Mouse (Mus musculus) spleen, postnatal 36 days (tissue): ENCODE measurements at regions not wholly inside any gene's neighbourhood (a gene's known extent, or its start where the extent isn't known, plus 50 kb on each side); places are given as distances from the start of the nearest gene placed in this dataset.

Source experiments
- DNase-seq, 2 experiments: peaks; one replicate each; pipeline ENCODE4 v3.0.0; 2022; ENCODE audit warnings: low spot score in 2 of 2, mixed read lengths in 1 of 2

DNA sequence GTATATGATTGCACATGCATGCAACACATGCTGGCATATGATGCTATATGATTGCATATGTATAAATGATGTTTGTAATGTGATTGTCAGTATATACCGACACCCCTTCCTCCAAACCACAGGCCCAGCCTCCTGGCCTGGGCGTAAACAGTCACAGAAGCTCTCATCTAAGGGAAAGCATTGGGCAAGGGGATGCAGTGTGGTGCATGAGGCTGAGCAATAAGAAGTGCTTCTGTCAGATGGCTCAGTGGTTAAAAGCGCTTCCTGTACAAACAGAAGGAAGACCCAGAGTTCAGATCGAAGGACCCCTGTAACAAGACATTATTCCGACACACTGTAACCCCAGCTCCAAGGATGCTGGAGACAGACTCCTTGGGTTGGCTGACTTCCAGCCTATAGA is 175.0 kb upstream of the Prok2 start:
- DNase-seq: no peak

DNA sequence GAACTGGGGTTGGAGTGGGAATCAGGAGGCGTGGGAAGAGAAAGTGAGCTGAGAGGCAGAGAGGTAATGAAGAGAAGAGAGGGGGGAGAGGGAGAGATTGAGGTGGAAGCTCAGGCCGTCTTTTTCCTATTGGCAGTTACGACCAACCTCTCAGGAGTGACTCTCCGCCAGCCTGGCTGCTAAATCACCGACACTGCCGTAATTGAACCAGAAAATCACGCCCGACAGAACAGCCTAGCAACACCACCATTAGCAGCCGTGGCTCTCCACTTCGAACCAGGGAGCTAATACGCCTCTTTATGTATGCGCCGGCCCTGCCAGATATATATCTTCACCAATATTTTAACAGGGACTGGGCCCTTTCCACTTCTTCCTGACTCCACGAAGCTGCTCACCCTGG is 173.5 kb upstream of the Prok2 start:
- no peak for DNase-seq

DNA sequence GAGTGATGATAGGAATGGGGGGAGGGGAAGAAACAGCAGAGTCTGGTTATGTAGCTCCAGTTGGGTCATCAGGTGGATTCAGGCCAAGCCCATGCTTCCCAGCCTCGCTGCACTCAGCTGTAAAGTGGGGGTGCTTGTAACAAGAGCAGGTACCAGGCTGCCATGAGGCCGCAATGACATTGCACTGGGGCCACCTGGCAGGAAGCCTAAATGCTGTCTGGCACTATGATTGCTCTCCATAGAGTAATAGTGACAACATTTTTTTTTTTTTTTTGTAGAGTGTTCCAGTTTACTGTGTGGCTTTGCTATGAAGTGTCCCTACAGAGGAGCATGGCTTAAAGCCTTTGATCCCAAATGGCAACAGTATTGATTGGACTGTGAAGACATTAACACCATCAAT is 171.9 kb upstream of the Prok2 start:
- DNase-seq: no peak

DNA sequence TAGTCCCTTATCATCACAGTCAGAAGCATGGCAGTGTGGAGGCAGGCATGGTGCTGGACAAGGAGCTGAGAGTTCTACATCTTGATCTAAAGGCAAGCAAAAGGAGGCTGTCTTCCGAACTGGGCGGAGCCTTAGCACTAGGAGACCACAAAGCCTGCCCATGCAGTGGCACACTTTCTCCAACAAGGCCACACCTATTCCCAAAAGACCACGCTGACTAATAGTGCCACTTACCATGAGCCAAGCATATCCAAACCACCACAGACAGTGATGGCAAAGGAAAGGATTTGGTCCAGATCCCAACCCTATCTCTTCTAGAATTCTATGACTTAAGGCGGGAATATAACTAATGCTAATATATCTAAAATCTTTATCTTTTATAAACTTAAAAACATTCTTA is 169.4 kb upstream of the Prok2 start:
- no peak for DNase-seq

DNA sequence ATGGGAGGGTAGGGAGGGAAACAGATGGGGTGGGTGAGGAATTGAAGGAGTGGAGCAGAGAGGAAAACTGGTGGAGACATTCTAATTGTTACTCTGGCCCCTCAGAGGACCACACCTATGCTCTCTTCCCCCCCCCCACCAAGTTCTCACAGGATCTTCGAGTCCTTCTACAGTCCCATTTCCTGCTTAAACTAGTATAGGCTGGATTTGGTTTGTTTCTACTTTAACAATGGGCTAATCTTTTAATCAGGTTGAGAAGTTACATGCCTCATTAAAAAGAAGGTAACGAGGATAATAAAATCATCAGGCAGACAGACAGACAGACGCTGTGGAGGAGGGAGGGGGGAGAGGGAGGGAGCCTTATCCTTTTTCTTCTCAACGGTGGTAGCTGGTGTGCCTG is 167.7 kb upstream of the Prok2 start:
- no peak for DNase-seq

DNA sequence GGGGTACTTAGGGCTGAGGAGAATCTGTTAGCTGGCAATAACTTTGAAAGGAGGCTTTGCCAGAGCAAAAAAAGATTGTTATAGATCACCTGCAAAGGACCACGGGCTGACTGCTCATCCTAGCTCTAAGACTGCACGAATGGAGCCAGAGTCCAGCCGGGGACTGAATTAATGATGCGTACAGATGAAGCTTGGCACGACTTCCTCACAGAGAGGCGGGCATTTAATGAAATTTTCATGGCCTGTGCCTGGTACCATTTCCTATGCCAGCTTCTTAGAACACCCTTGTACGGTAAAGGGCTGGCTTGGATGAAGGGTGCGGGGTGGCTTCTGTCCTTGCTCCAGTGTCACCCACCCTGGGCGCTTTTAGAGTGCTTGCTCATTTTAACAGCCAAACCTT is 166.0 kb upstream of the Prok2 start:
- DNase-seq: no peak

DNA sequence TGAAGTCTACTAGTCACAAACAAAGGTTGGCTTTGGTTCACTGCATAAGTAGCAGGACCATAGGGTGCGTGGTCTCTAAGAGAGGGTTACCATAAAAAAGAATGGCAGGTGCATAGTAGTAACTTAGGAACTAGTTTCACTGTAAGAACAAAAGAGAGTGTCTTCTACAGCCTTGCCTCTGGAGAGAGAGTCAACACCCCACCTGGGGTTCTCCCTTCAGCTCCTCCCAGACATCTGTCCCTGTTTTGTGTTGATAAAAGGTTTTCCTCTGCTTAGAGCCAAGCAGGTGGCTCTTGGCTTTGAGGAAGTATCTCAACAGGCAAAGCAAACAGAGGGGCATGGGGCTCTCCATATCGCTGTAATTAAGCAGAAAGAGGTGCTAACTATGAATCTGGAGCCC is 165.6 kb upstream of the Prok2 start:
- DNase-seq: no peak

DNA sequence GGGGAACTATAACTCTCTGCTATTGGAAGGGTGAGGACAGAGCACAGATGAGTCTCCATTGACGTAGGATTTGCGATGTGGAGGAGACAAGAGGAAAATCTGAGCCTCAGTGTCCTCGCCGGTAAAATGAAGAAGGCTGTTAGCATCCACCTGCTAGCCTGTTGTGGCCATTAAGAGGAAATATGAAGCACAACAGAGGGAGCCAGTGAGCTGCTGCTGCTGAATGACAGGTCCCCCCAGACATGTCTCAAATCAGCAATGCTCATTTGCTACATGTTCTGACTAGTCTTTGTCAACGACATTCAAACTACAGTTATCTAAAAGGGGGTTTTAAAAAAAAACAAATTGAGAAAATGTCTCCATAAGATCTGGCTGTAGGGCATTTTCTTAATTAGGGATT is 164.6 kb upstream of the Prok2 start:
- DNase-seq: no peak

DNA sequence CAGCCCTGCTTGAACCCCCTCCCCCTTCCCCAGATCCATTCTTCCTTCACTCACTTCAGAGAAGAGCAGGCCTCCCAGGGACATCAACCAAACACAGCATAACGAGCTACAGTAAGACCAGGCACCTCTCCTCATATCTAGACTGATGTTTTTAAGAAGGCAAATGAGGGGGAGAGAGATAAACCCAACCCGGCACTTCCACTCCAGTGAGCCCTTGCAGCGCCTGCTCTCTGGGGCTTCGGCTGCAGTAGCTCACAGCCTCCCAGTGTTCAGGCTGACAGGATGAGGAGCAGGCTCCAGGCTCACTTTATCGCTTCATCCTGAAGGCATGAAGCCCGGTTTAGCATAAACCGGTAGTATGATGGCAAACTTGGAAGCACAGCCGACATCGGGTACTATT is 162.9 kb upstream of the Prok2 start:
- no peak for DNase-seq

DNA sequence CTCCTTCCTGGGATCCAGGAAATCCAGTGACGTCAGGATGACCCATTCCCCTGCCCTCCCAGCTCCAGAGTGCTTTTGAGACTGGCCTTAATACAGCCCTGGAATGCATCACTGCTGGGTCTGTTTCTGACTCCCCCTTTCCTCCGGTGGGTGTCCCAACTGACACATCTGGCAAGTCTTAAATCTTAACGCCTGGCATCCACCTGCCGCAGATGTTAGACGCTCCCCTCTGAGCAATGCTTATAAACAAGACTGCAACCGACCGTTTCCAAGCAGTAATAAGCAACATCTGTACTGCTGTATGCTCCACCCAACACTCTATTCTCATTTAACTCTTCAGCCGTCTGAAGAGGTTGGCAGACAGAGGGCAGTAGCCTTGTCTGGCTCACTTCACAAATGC is 161.7 kb upstream of the Prok2 start:
- DNase-seq: no peak

DNA sequence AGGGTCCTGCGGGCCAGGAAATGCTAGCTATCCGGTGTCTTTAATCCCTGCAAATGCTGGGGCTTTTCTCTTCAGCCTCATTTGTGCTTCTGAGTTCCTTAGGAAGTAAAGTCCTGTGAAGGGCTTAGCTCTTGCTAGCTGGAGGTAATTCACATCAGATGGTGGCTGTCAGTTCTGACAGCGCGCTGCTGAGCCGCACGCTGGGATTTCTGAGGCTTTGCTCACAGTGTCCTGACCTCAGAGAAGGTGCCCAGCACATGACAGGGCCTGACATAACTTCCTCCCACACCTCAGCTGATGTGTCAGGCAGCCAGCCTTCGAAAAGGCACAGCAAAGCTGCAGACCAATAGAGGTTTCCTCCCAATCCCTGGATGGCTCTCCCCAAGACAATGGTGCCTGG is 158.6 kb upstream of the Prok2 start:
- no peak for DNase-seq

DNA sequence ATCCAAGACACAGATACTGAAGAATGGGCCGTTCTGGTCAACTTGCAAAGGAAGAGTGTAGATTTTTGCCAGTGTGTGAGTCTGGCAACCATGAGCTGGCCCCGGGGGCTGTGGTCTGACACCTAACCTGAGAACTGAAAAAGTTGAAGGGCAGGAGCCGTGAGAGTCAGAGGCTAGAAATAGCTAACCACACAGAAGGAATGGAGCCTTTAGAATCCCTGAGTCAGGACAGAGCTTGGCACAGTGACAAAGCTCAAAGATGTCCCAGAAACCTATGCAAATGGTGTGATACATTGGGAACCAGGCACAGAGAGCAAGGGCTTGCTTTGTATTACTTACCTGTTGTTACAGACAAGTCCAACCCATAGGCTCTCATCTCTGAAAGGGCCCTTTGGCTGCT is 157.9 kb upstream of the Prok2 start:
- no peak for DNase-seq

DNA sequence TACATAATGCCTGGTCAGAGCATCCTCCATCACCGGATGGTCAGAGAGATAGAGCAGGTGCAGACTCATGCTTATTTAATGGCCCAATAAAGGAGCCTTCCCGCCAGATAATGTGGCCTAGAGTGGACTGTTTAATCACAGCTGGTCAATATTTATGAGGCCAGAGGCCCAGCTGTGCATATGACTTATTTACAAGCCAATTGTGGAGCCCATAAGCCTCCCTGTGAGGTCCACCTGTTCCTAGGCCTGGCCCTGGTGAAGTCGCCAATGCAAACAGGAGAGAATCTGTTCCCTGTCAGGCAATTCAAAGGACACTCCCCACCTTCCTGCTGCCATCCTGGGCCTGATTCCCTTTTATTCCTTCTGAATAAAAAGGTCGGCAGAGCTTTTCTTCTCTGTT is 155.4 kb upstream of the Prok2 start:
- no peak for DNase-seq

DNA sequence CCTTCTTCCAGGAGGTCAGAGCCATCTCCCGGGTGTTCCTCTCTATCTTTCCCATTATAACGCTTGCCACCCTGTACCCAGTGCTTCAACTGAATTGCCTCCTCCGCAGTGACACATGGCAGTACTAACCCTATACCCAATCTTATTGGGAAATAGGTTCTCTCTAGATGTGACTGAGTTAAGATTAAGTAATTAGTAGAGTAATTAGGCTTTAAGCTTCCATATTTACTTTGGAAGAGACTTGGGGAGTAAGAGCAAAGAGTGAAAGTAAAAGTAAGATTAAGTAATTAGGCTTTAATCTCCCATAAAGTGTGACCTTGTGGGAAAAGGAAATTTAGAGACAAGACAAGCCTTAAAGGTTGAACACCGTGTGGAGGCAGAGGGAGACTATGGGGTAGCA is 148.7 kb upstream of the Prok2 start:
- DNase-seq: no peak

DNA sequence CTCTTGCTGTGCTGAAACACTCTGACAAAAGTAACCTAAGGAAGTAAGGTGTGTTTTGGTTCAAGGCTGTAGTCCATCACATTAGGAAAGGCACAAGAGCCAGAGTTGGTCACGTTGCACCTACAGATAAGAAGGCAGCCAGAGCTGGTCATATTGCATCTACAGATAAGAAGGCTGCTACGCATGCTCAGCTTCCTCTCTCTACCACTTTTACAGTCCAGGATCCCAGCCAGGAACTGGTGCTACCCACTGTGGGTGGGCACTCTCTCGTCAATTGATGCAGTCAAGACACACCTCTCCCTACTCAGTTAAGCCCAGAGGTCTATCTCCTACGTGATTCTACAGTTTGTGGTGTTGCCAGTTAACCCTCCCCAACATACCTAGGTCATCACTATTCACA is 147.8 kb upstream of the Prok2 start:
- DNase-seq: no peak

DNA sequence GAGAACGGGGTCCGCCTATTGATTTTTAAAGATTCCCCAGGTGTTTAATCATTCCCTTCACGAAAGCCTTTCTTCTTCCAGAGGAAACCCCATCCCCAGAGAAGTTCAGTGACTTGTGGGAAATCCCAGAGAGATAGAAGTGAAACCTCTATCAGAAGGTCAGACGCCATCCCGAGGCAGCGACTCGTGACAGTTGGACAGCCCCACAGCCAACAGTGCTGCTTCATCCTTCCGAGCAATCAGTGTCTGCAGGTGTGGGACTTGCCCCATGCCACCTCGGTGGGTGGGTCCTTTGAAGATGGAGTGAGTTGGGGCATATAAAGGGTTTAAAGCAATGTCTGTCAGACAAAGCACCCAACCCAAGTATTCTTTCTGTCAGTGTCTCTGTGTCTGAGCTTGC is 139.9 kb upstream of the Prok2 start:
- DNase-seq: no peak

DNA sequence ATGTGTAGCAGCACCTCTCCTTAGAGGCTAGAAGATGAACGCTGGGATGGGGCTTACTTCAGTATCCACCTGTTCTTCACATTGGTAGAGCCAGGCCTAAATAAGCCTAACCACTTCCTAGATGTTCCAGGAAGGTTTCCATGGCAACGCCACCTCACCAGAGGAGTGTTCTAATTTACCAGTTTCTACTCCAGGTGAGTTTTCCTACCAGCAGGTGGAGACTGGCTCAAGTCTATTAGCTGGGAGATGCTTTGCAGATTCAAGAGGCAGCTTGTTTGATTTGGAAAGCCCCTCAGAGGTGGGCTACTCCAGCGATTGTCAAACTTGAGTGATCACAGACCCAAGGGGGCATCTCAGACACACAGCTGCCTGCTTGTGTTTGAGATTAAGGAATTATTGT is 138.8 kb upstream of the Prok2 start:
- no peak for DNase-seq

DNA sequence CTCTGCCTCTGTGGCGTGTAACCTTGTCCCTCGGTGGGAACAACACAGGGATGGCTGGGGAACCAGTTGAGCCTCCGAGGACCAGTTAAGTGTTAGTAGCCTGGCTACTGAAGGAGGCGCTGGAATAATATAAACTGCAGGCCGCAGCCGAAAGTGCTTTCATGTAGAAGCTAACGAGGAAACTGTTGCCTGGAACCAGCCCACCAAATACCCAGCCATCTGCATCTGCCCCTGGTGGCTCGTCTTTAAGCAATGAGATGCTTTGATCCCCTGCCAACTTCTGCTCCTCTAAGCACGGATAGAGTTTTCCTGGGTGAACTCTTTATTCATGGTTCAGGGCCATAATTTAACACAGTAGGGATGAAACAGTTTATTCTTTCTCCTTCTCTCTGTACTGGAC is 137.2 kb upstream of the Prok2 start:
- no peak for DNase-seq

DNA sequence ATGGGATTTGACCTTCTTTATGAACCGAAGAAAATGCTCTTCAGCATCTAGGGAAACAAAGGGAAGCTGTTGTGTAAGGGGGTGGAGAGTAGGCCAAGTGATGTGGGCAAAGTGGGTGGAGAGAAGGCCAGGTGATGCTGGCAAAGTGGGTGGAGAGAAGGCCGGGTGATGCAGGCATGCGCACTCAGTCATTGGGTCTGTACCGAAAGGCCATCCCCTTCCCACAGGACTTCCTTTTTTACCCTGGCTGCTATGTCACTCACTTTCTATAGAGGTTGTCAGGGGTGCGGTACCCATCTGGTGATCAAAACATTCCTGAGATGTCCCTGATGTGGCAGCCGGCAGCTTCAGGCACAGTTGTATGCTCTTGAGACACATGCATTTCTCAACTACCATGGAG is 131.2 kb upstream of the Prok2 start:
- no peak for DNase-seq

DNA sequence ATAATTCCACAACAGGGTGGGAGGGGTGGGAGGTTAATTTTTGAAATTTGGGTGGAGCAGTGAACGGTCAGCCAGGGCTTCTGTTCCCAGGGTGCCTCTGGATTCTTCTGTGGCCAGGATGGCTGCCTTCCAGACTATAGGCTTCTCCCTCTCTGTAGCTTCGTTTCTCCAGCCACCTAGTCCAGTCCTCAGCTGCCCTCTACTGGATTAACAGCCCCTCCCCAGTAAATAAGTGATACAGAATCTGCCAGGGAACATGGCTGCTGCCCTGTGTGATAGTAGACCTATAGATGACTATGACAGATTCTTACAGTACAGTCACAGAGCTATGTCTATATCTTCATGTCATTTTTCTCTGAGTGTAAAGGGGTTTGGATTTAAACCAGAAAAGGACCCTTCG is 127.5 kb upstream of the Prok2 start:
- DNase-seq: no peak

DNA sequence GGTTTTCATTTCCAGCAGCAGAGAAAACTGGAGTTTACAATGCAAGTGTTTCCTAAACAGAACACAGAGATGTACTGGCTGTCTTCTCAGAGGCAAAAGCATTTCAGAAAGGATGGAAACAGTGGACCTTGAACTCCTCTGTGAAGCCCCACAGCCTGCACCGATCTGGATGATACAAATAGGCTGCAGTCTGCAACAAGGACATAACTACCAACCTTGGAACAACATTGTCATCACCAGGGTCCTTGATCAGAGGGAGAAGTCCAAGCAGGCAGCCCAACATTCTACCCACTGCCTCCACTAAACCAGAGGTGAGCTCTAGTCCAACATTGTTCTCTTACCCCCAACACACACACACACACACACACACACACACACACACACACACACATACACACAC is 124.5 kb upstream of the Prok2 start:
- no peak for DNase-seq

DNA sequence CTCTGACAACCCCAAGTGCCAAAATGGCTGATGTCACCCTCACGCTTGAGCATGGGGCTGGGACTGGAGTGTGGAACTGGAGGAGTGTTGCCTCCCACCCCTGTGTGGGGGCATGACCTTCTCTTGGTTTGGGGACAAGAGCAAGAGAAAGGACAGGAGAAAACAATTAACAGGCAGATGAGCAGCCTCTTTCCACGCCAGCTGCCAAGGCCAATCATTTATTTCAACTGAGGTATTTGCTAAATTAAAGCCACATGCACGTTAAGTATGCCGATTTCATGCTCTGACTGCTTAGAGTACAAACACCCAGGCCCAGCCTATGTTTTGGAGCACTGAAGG is 119.3 kb upstream of the Prok2 start:
- DNase-seq: no peak

DNA sequence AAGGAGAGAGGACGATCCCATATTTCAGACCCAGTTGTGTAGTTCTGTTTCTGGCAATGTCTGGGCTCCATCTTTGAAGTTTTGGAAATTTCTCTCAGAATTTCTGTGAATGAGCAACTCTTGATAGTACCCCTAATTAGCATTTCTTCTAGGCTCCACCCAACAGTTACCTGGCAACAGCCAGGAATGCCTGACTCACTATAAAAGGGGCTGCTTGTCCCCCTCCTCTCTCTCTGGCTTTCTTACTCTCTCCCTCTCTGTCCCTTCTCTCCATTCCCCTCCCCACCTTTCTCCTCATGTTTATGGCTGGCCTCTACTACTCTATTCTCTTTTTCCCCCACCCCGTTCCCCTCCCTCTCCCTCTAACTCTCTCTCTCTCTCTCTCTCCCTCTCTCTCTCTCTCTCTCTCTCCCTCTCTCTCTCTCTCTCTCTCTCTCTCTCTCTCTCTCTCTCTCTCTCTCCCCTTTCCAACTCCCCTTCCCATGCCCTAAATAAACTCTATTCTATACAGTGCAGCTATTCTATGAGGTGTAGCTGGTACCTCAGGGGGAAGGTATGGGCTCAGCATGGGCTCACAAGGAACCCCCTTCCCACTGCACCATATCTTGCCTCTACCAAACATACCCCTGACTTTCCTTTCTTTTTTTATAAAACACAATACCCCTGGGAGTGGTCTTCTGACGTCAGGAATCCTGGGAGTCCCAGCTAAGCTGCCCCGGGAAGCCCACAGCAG is 118.7 kb upstream of the Prok2 start:
- no peak for DNase-seq

DNA sequence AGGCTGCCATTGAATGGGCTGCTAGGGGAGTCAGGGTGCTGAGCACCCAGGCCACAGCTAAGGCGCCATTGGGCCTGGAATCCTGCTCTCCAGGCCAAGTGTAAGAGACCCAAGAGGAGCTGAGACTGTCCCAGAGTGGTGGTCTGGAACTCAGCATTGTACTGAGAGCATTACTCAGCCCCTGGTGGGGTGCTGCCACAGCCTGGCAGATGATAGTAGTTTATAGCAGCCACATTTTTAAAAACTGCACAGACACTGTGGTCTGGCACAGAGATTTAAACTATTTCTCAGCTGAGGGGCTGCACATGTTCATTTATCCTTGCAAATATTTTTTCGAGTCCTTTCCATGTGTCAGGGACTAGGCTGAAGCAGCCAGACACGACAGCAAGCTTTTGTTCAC is 117.3 kb upstream of the Prok2 start:
- no peak for DNase-seq

DNA sequence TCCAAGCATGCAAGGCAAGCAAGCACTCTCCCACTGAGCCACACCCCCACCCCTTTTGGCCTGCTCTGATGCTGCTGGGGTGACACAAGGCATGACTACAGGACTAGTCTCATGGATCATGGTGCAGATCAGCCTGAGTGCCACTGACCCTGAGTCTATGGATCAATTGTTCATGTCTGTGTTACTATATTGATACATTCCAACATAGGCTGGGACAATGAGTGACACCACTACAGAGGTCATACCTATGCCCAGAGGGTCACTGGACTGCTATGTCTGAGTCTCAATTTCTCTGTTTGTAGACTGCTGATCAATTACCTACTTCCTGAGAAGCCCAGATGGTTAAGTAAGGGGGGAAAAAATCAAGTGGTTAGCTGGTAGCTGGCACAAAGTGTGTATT is 116.5 kb upstream of the Prok2 start:
- DNase-seq: no peak
